Mouse (Mus musculus): Measurements from ENCODE around the gene Tanc2. TPM values are rescaled to one million over a fixed set of nuclear protein-coding genes. Genes with fewer than 3 reads are reported as not detected.

The Tanc2 gene
- polyA plus RNA-seq, 1 experiment from 2014 or later = 17.7 TPM

DNA sequence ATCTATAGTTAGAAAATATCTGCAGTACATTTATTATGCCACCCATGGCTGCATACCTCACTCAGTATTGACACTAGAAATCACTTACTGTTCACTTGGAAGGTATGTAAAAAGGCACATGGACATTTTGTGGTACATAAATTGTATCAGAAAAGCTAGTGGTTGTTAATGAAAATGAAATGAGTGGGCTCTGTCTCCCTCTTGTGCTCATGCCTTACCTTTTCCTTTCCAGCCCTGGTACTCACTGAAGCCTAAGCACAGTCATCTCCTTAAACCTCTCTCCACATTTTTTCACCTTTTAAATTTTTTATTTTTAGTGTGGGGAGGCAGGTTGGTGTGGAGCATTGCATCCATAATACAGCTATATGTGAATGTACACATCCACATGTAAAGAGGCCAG is 268.3 kb downstream of the Tanc2 start:
- ATAC-seq (ENCODE audit: low FRiP score) = no peak
- Histone ChIP-seq H3K9ac (no peak overlapping the region), H3K27ac (no peak overlapping the region), H3K4me3 (replicated peaks) (no peak overlapping the region), H3K4me1 (no peaks in the 10 kb centered on the region), H3K4me2 (no peak overlapping the region), H3K9me3 (no peaks in the 10 kb centered on the region), H3K27me3 (no peaks in the 10 kb centered on the region), H3K36me3 (replicated peaks) (no peaks in the 10 kb centered on the region; the same call in 1 of the 2 replicates)

DNA sequence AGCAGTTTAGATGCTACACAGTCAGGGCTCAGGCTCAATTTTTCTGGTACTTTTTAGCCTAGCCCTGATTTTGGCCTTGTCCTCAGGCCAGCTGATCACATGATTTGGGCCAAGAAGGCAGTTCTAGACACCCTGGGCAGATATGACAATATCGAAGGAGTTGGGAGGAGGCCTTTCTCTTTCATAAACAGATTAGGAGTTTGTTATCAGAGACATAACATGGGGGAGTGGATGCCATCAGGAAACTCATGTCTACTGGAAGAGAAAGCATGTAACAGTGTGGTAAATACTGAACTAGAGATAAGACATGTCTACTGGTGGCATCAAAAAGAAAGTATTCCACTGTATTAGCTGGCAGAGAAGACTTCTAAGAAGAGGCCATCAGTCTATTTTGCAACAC is 295.8 kb downstream of the Tanc2 start:
- Histone ChIP-seq H3K36me3 (replicated peaks) (no peaks in the 10 kb centered on the region), H3K4me3 (replicated peaks) (no peak overlapping the region), H3K27ac (no peak overlapping the region), H3K4me1 (no peaks in the 10 kb centered on the region), H3K27me3 (no peaks in the 10 kb centered on the region), H3K4me2 (no peak overlapping the region), H3K9me3 (no peaks in the 10 kb centered on the region), H3K9ac (no peak overlapping the region)
- ATAC-seq (ENCODE audit: low FRiP score) = no peak
- WGBS = 92% methylated on average over 1 of the region's 1 CpGs

DNA sequence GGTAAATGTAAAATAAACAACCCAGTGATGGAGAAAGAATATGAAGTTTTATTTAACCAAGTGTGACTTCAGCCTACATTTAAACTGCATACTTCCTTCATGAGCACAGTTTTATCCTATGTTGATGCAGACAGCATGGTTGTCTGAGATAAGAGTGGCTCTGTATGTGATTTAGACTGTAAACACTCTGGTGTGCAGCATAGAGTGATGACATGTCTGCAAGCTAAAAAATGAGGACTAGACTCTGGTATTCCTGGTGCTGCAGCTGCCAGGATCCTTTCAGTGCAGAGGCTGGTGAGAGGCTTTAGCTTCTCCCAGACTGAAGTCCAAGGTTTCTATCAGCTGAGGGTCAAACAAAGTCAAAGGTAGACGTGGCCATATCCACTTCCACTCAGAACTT is 297.5 kb downstream of the Tanc2 start:
- Histone ChIP-seq H3K9me3 (no peaks in the 10 kb centered on the region), H3K4me2 (no peak overlapping the region), H3K36me3 (replicated peaks) (no peaks in the 10 kb centered on the region), H3K4me1 (no peaks in the 10 kb centered on the region), H3K27ac (no peak overlapping the region), H3K4me3 (replicated peaks) (no peak overlapping the region), H3K9ac (no peak overlapping the region), H3K27me3 (no peaks in the 10 kb centered on the region)
- no peak for ATAC-seq (ENCODE audit: low FRiP score)
- 74% methylated on average over 1 of the region's 1 CpGs for WGBS

GRCm38 (mm10) chr11:105899151-105899550 is 309.4 kb downstream of the Tanc2 start:
- H3K27me3 ChIP-seq = no peaks in the 10 kb centered on the region
- H3K4me2 ChIP-seq = no peak overlapping the region
- no peak overlapping the region for H3K27ac ChIP-seq
- no peaks in the 10 kb centered on the region for H3K4me1 ChIP-seq
- peaks cover 8% of the 10 kb centered on the region; the same call in 1 of the 2 replicates for H3K36me3 ChIP-seq (replicated peaks)
- H3K4me3 ChIP-seq (replicated peaks) = no peak overlapping the region
- no peak overlapping the region for H3K9ac ChIP-seq
- no peaks in the 10 kb centered on the region for H3K9me3 ChIP-seq
- no peak for ATAC-seq (ENCODE audit: low FRiP score)
- whole genome bisulfite sequencing = 50% methylated on average over 1 of the region's 1 CpGs

- Histone ChIP-seq H3K4me3 (replicated peaks) (no peak overlapping the region), H3K27me3 (no peaks in the 10 kb centered on the region), H3K9me3 (no peaks in the 10 kb centered on the region), H3K36me3 (replicated peaks) (peaks cover 8% of the 10 kb centered on the region; the same call in 1 of the 2 replicates), H3K4me1 (no peaks in the 10 kb centered on the region), H3K9ac (no peak overlapping the region), H3K27ac (no peak overlapping the region), H3K4me2 (no peak overlapping the region)
- WGBS = 80% methylated on average over 2 of the region's 2 CpGs
- ATAC-seq (ENCODE audit: low FRiP score) = no peak
Observed at GRCm38 (mm10) chr11:105901501-105901900, 311.7 kb downstream of the Tanc2 start.

- no peaks in the 10 kb centered on the region for H3K4me1 ChIP-seq
- no peak overlapping the region for H3K4me2 ChIP-seq
- ATAC-seq (ENCODE audit: low FRiP score) = no peak
- H3K36me3 ChIP-seq (replicated peaks) = peaks cover 8% of the 10 kb centered on the region; the same call in 1 of the 2 replicates
- no peak overlapping the region for H3K4me3 ChIP-seq (replicated peaks)
- H3K27me3 ChIP-seq = no peaks in the 10 kb centered on the region
- H3K9ac ChIP-seq = no peak overlapping the region
- H3K27ac ChIP-seq = no peak overlapping the region
- 81% methylated on average over 1 of the region's 1 CpGs for WGBS
- H3K9me3 ChIP-seq = no peaks in the 10 kb centered on the region
Observed at GRCm38 (mm10) chr11:105902956-105903355, 313.2 kb downstream of the Tanc2 start.

- no peak for ATAC-seq (ENCODE audit: low FRiP score)
- no peak overlapping the region for H3K4me2 ChIP-seq
- WGBS = 72% methylated on average over 4 of the region's 4 CpGs
- H3K4me3 ChIP-seq (replicated peaks) = no peak overlapping the region
- no peak overlapping the region for H3K27ac ChIP-seq
- no peaks in the 10 kb centered on the region for H3K4me1 ChIP-seq
- no peaks in the 10 kb centered on the region for H3K27me3 ChIP-seq
- no peaks in the 10 kb centered on the region for H3K9me3 ChIP-seq
- H3K9ac ChIP-seq = no peak overlapping the region
- H3K36me3 ChIP-seq (replicated peaks) = 0 out of 2 replicates have a peak, but pooled peaks cover 5% of the 10 kb centered on the region
Observed at GRCm38 (mm10) chr11:105905529-105906213, 315.9 kb downstream of the Tanc2 start.

DNA sequence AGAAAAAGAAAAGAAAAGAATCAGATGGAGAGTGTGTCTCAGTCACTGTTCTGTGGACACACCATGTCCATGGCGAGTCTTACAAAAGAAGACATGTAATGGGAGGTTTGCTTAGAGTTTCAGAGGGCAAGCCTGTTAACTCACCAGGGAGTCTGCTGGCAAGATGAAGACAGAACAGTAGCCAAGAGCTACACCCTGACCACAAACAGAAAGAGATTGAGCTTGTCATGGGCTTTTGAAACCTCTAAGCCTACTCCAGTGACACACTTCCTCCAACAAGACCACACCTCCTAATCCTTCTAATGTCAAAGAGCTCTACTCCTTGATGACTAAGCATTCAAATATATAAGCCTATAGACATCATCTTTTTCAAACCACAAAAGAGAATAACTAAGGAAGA is 317.6 kb downstream of the Tanc2 start:
- no peak for ATAC-seq (ENCODE audit: low FRiP score)
- Histone ChIP-seq H3K4me2 (no peak overlapping the region), H3K36me3 (replicated peaks) (0 out of 2 replicates have a peak, but pooled peaks cover 2% of the 10 kb centered on the region), H3K4me3 (replicated peaks) (no peak overlapping the region), H3K9ac (no peak overlapping the region), H3K27me3 (no peaks in the 10 kb centered on the region), H3K4me1 (no peaks in the 10 kb centered on the region), H3K27ac (no peak overlapping the region), H3K9me3 (no peaks in the 10 kb centered on the region)
- WGBS = 97% methylated on average over 1 of the region's 1 CpGs

- ATAC-seq (ENCODE audit: low FRiP score) = no peak
- 93% methylated on average over 8 of the region's 8 CpGs for whole genome bisulfite sequencing
- H3K4me2 ChIP-seq = no peak overlapping the region
- no peak overlapping the region for H3K4me3 ChIP-seq (replicated peaks)
- no peaks in the 10 kb centered on the region for H3K27me3 ChIP-seq
- no peaks in the 10 kb centered on the region for H3K36me3 ChIP-seq (replicated peaks)
- no peaks in the 10 kb centered on the region for H3K9me3 ChIP-seq
- H3K9ac ChIP-seq = no peak overlapping the region
- no peak overlapping the region for H3K27ac ChIP-seq
- H3K4me1 ChIP-seq = no peaks in the 10 kb centered on the region
Observed at GRCm38 (mm10) chr11:105908926-105909325, 319.1 kb downstream of the Tanc2 start.

DNA sequence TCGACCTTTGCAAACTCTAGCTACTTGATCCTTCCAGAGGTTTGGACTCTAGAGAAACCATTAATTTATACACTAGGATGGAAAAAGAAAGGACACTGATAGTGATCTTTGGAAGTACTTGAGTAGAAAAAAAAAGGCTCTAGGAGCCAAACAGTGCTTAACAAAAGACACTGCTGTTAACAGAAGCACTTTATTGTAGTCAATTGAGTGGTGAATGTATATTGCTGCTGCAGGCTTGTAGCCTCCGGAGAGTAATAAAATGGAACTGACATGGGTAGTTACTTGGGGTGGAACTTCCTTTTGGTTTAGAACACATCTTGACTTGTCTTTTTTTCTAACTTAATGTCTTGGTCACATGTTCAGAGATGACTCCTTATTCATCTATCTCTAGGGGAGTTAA is 319.8 kb downstream of the Tanc2 start:
- no peaks in the 10 kb centered on the region for H3K27me3 ChIP-seq
- no peaks in the 10 kb centered on the region for H3K36me3 ChIP-seq (replicated peaks)
- 76% methylated on average over 2 of the region's 2 CpGs for WGBS
- no peak for ATAC-seq (ENCODE audit: low FRiP score)
- H3K4me2 ChIP-seq = no peak overlapping the region
- H3K4me3 ChIP-seq (replicated peaks) = no peak overlapping the region
- no peak overlapping the region for H3K27ac ChIP-seq
- no peaks in the 10 kb centered on the region for H3K9me3 ChIP-seq
- H3K4me1 ChIP-seq = no peaks in the 10 kb centered on the region
- H3K9ac ChIP-seq = no peak overlapping the region

DNA sequence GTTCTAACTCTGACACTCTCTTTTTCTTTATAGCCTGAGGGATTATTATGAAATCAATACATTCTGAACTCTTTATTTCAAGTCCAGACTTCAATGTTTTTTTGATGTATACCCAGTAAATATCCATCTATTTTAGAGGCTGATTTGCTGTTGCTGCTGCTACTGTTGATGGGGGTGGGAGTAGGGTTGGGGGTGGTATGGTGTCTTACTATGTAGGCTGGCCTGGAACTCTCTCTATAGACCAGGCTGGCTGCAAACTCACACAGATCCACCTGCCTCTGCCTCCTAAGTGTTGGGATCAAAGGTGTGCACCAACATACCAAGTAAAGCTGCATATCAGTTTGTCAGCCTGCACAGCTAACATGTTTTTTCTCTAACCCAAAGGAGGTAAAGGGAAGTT is 321.4 kb downstream of the Tanc2 start:
- ATAC-seq (ENCODE audit: low FRiP score) = 0 out of 2 replicates have a peak, but pooled peaks have one; percentile 9

GRCm38 (mm10) chr11:105911592-105912375 is 322.0 kb downstream of the Tanc2 start:
- ATAC-seq (ENCODE audit: low FRiP score) = 0 out of 2 replicates have a peak, but pooled peaks have one; percentile 57
- Histone ChIP-seq H3K9me3 (no peaks in the 10 kb centered on the region), H3K4me1 (no peaks in the 10 kb centered on the region), H3K36me3 (replicated peaks) (no peaks in the 10 kb centered on the region), H3K27me3 (no peaks in the 10 kb centered on the region), H3K27ac (no peak overlapping the region), H3K4me2 (no peak overlapping the region), H3K9ac (0 out of 2 replicates have a peak overlapping the region, but pooled peaks have one; percentile 12), H3K4me3 (replicated peaks) (no peak overlapping the region)
- WGBS = 38% methylated on average over 4 of the region's 4 CpGs

More for the DNA sequence above, 321.4 kb downstream of the Tanc2 start:
- Histone ChIP-seq H3K27ac (no peak overlapping the region), H3K9ac (no peak overlapping the region), H3K4me2 (no peak overlapping the region), H3K9me3 (no peaks in the 10 kb centered on the region), H3K27me3 (no peaks in the 10 kb centered on the region), H3K4me3 (replicated peaks) (no peak overlapping the region), H3K4me1 (no peaks in the 10 kb centered on the region), H3K36me3 (replicated peaks) (no peaks in the 10 kb centered on the region)
